Mouse (Mus musculus) midbrain, embryonic 10.5 days (tissue): ENCODE data around the gene Ppp1r12c. TPM values are rescaled to one million over a fixed set of nuclear protein-coding genes. Genes with fewer than 3 reads are reported as not detected.
"Not testable (repeated sequence)": the region's sequence is repeated elsewhere in the genome, so short reads cannot be mapped to it uniquely, and the experiment has no call there.

Source experiments
- DNase-seq: peaks from one replicate; pipeline ENCODE4 v3.0.0-alpha.2; 2017; ENCODE audit warnings: low spot score
- H3K27ac ChIP-seq: fragments of 300-500 bp; sonication (generic); replicated peaks from 2 replicates; pipeline ENCODE4 v1.5.1; 2016; ENCODE audit warnings: mild to moderate bottlenecking
- H3K27me3 ChIP-seq: fragments of 300-500 bp; sonication (generic); 2 replicates; pipeline ENCODE4 v1.6.1; 2016; ENCODE audit warnings: low read depth, mild to moderate bottlenecking; ENCODE audit not compliant: poor library complexity, severe bottlenecking
- H3K36me3 ChIP-seq: fragments of 300-500 bp; sonication (generic); 2 replicates; pipeline ENCODE4 v1.6.1; 2016; ENCODE audit warnings: mild to moderate bottlenecking, moderate library complexity
- H3K4me1 ChIP-seq: fragments of 300-500 bp; sonication (generic); 2 replicates; pipeline ENCODE4 v1.6.1; 2016
- H3K4me3 ChIP-seq: fragments of 300-500 bp; sonication (generic); 2 replicates; pipeline ENCODE4 v1.5.1; 2016; ENCODE audit warnings: mild to moderate bottlenecking, moderate library complexity
- H3K9me3 ChIP-seq: fragments of 300-500 bp; sonication (generic); replicated peaks from 2 replicates; pipeline ENCODE4 v1.6.1; 2016; ENCODE audit warnings: mild to moderate bottlenecking
- WGBS: fragments of 180-500 bp; shearing (Covaris S2); methylation state at CpG from one replicate; pipeline ENCODE4 v1.1.7; 2016; 5-methylcytosine and 5-hydroxymethylcytosine counted together
- polyA plus RNA-seq: library from polyadenylated mRNA; unstranded; fragments of >200 nt; fragmentation: Nextera tagmentation; extraction: Ambion mirVana; gene quantifications from 2 replicates; pipeline ENCODE4 v1.2.1, GENCODE M21; 2016

The Ppp1r12c gene
- polyA plus RNA-seq, 1 experiment from 2014 or later = 33.5 TPM

DNA sequence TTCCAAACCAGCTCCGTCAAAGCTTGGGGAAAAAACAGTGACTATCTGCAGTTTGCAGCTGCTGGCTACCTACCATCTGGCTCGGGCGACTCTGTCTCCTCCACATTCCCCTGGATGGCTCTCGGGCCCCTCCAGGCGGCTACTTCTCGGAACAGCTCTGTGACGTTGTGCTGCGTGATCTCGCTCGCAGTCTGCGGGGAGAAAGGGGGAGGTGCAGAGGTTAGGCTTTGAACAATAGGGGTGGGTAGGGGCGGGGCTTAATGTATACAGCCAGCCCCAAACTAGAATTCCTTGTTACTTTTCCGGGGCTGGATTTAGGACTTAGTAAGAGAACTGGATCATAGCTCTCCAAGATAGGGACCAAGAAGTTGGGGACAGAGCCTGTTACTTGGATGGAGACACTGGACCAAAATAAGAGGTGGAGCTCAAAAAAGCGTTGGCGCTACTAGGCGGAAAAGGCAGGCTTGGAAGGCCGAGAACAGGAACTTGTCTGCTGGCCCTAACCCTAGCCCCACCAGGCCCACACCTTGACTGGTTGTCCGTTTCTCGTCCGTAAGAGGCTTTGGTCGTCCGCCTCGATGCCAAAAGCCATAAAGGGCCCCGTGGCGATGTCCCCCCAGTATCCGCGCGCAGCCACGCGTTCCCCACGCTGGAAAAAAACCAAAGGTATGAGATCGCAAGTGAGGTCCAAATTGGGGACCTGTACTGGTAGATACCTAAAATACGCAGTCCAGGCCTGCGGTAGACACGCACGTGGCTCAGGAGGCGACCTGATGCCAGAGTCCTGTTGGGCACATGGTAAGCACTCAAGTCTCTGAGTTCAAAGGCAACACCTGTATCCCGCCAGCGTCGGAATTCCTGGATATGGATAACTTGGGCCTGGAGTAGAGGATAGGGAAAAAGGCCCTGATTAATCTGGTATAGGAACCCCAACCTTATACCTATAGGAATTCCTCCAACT is 25.1 kb upstream of the Ppp1r12c start:
- WGBS = 26% methylated on average over 40 of the region's 40 CpGs
- Histone ChIP-seq H3K27me3 (peaks cover 58% of the 10 kb centered on the region), H3K4me3 (peak overlapping the region; percentile 50), H3K9me3 (0 out of 2 replicates have a peak, but pooled peaks cover 3% of the 10 kb centered on the region), H3K27ac (peak overlapping the region; percentile 84), H3K36me3 (no peaks in the 10 kb centered on the region), H3K4me1 (peaks cover 26% of the 10 kb centered on the region)
- peak; percentile 92 for DNase-seq

DNA sequence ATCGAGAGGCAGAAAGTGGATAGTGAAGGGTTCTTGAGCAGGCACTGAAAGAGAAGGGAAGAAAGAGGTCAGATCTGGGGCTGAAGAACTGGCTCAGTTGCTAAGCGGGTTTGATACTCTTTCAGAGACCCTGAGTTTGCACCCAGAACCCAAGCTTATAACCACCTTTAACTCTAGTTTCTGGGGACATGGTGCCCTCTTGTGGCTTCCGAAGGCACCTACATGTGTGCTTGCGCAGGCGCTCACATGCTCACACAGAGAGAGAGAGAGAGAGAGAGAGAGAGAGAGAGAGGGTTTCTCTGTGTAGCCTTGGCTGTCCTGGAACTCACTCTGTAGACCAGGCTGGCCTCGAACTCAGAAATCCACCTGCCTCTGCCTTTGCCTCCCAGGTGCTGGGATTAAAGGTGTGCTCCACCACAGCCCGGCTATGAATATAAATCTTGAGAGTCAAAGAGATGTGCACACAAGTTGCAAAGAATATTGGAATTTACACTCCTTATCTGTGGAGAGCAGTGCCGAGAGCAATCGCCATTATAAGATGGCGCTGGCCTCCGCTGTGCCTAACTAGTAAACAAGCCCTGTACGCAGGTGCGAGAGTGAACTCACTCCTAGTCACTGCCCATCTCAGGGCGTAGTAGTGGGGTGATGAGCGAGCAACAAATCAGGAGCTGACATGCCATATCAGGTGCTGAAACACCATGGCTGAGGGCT is 22.9 kb upstream of the Ppp1r12c start, which contains the start of gene Tnni3:
Tnni3 (minus strand) TSS at position 18 of the 711 bp plus-strand sequence.
- H3K9me3 ChIP-seq, H3K4me3 ChIP-seq, H3K36me3 ChIP-seq, H3K27ac ChIP-seq: not testable (repeated sequence)
- WGBS = 72% methylated on average over 15 of the region's 15 CpGs
- peak; percentile 68 for DNase-seq
- H3K27me3 ChIP-seq = peaks cover 64% of the 10 kb centered on the region
- H3K4me1 ChIP-seq = peaks cover 35% of the 10 kb centered on the region

DNA sequence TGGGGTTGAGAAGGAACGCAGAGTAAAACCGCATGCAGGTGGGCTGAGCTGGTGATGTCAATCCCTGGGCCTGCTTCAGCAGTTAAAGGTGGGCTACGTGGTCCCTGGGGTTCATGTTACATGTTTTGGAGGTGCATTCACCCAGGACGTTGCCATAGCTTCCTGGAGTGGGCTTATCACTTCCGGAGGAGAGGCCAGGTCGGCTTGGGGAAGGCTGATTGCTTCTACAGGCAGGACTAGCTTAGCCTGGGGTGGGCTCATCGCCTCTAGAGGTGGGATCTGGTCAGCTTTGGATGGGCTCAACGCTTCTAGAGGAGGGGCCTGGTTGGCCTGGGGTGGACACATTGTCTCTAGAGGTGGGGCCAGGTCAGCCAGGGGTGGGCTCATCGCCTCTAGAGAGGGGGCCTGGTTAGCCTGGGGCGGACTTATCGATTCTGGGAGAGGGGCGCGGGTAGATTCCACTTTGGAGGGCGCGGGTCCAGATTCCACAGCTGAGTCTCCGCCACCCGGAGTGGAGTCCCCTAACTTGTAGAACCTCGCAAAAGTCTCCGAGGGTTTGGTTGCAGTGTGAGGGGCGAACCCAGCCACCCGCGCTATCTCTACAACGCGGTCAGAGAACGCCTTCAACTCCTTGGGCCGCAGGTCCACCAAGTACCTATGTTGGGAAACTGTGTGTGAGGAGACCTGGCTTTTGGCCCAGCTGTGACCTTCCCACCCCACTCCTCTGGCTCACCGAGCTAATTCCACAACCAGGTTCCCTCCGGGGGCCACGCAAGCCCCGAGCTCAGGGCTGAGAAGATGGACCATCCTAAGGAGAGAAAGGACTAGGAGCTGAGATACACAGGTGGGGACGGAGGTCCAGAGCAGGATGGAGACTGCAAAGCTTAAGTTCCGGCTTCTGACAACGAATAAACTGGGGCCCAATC is 22.0 kb upstream of the Ppp1r12c start:
- Histone ChIP-seq H3K27ac (no peak overlapping the region), H3K4me3 (no peak overlapping the region), H3K36me3 (no peaks in the 10 kb centered on the region), H3K4me1 (peaks cover 35% of the 10 kb centered on the region), H3K27me3 (peaks cover 59% of the 10 kb centered on the region), H3K9me3 (0 out of 2 replicates have a peak, but pooled peaks cover 3% of the 10 kb centered on the region)
- 92% methylated on average over 33 of the region's 33 CpGs for WGBS
- DNase-seq = no peak

DNA sequence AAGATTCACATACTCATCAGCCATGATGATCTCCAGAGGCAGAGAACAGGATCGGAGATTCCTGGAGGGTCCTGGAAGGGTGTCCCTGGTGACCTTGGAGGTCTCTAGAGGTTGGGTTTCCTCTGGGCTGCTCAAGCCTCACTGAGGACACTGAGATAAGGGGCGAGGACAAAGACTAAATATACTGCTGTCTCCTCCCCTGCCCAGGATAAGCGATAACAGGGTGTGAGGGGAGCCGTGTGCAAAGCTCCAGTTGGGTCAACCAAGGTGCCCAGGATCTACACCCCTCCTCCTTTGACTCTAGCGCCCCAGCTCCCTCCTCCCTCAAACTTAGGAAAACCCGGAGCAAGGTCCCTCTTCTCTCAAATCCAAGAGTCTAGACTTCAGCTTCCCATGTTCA is 20.8 kb upstream of the Ppp1r12c start:
- Histone ChIP-seq H3K4me3 (no peak overlapping the region), H3K4me1 (peaks cover 28% of the 10 kb centered on the region), H3K9me3 (0 out of 2 replicates have a peak, but pooled peaks cover 3% of the 10 kb centered on the region), H3K27ac (no peak overlapping the region), H3K27me3 (peaks cover 47% of the 10 kb centered on the region), H3K36me3 (no peaks in the 10 kb centered on the region)
- 74% methylated on average over 6 of the region's 6 CpGs for WGBS
- DNase-seq = no peak

DNA sequence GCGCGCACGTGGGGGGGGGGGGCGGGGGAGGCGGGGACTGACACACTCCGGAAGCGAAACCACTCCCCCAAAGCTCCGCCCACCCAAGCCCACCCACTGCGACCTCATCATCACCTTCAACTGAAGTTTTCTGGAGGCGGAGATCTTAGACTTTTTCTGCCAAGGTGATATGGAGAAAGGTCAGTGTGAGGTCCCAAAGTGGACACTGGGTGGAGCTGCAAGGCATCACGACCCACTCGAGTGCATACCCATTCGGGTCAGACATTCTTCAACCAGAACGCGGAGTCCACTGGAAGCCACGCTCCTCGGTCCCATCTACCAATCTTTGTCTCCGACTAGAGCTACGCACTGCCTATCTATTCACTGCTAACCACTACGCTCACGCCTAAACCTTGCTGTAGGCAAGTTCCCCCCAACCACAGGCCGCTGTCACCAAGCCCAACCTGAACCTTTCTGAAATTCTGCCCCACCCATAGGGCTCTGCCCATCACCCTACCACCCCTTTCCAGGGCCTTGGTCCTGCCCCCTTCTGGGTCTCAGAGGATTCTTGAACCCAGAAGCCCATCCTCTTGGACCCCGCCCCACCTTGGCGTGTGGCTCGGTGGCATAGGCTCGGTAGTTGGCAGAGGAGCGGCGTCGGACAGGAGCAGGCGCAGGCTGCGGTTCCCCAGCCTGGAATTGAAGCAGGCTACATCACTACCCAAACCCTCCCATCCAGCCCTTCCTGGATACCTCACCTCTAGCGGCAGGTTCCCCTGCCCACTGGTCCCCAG is 19.9 kb upstream of the Ppp1r12c start:
- Histone ChIP-seq H3K4me3 (peak overlapping the region; percentile 43), H3K9me3 (0 out of 2 replicates have a peak, but pooled peaks cover 3% of the 10 kb centered on the region), H3K4me1 (peaks cover 26% of the 10 kb centered on the region), H3K36me3 (no peaks in the 10 kb centered on the region), H3K27me3 (peaks cover 41% of the 10 kb centered on the region), H3K27ac (peak overlapping the region; percentile 28; the same call in 1 of the 2 replicates)
- WGBS = 35% methylated on average over 32 of the region's 32 CpGs
- no peak for DNase-seq

DNA sequence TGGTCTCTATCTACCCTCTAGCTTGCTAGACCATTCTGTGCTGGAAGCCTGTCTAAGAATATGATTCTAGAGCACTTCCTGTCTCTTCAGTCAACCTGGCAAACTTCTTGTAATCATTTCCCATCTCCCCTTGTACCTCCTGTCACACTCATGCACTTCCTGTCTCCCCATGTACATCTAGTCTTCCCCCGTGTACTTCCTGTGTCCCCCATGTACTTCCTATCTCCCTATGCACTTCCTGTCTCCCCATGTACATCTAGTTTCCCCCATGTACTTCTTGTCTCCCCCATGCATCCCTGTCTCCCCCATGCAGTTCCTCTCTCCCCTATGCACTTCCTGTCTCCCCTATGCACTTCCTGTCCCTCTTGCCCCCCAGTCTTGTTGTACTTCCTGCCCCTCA is 17.0 kb upstream of the Ppp1r12c start:
- Histone ChIP-seq H3K4me1 (peaks cover 41% of the 10 kb centered on the region), H3K9me3 (0 out of 2 replicates have a peak, but pooled peaks cover 3% of the 10 kb centered on the region), H3K4me3 (no peak overlapping the region), H3K27ac (no peak overlapping the region), H3K27me3 (peaks cover 41% of the 10 kb centered on the region), H3K36me3 (no peaks in the 10 kb centered on the region)
- DNase-seq = no peak
- WGBS = 93% methylated on average over 1 of the region's 1 CpGs

- no peaks in the 10 kb centered on the region for H3K9me3 ChIP-seq
- no peak for DNase-seq
- 22% methylated on average over 4 of the region's 4 CpGs for WGBS
- peak within 1 kb of the TSS; percentile 72 for H3K27ac ChIP-seq
- H3K36me3 ChIP-seq = no peaks in the 10 kb centered on the region
- peaks cover 22% of the 10 kb centered on the region for H3K27me3 ChIP-seq
- H3K4me3 ChIP-seq = no peak within 1 kb of the TSS
- peaks cover 43% of the 10 kb centered on the region for H3K4me1 ChIP-seq
Observed at GRCm38 (mm10) chr7:4516332-4517050, 15.0 kb upstream of the Ppp1r12c start, which contains the start of gene Tnnt1. Gene Tnnt1 (minus strand): TSS chr7:4516382.

DNA sequence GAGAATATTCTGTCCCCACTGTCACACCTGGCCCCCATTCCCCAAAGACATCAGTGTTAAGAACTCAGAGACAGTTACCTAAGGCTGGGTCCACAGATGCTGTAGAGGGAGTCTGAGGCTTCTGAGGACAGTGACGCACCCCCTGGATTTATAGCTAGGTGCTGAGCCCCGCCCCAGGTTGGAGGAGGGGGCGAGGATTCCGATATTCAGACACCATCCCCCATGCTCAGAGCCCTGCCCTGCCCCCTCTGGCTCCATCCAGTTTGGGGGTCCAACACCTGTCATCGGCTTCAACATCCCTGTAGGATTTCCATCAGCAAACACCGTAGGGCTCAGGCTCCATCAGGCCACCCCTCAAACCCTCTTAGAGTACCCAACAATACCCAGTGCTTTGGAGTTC is 14.4 kb upstream of the Ppp1r12c start:
- Histone ChIP-seq H3K9me3 (no peaks in the 10 kb centered on the region), H3K27me3 (peaks cover 16% of the 10 kb centered on the region), H3K4me3 (no peak overlapping the region), H3K4me1 (peaks cover 37% of the 10 kb centered on the region), H3K27ac (peak overlapping the region; percentile 72), H3K36me3 (no peaks in the 10 kb centered on the region)
- DNase-seq = no peak
- WGBS = 68% methylated on average over 6 of the region's 6 CpGs

- 43% methylated on average over 6 of the region's 6 CpGs for WGBS
- Histone ChIP-seq H3K4me1 (peaks cover 45% of the 10 kb centered on the region), H3K36me3 (no peaks in the 10 kb centered on the region), H3K4me3 (no peak overlapping the region), H3K27me3 (peaks cover 8% of the 10 kb centered on the region; the same call in 1 of the 2 replicates), H3K9me3 (no peaks in the 10 kb centered on the region), H3K27ac (peak overlapping the region; percentile 76)
- no peak for DNase-seq
Observed at GRCm38 (mm10) chr7:4513829-4514712, 12.6 kb upstream of the Ppp1r12c start.

- H3K4me3 ChIP-seq = no peak overlapping the region
- WGBS = 34% methylated on average over 13 of the region's 13 CpGs
- H3K4me1 ChIP-seq = peaks cover 45% of the 10 kb centered on the region
- no peaks in the 10 kb centered on the region for H3K36me3 ChIP-seq
- H3K27ac ChIP-seq = 0 out of 2 replicates have a peak overlapping the region, but pooled peaks have one; percentile 28
- peak; percentile 53 for DNase-seq
- peaks cover 8% of the 10 kb centered on the region; the same call in 1 of the 2 replicates for H3K27me3 ChIP-seq
- no peaks in the 10 kb centered on the region for H3K9me3 ChIP-seq
Observed at GRCm38 (mm10) chr7:4513236-4513635, 11.8 kb upstream of the Ppp1r12c start.
